Mouse (Mus musculus): ENCODE measurements around the gene Cryba1. TPM values are rescaled to one million over a fixed set of nuclear protein-coding genes. Genes with fewer than 3 reads are reported as not detected.

Cryba1 gene
- polyA plus RNA-seq, 1 experiment, result not detected

DNA sequence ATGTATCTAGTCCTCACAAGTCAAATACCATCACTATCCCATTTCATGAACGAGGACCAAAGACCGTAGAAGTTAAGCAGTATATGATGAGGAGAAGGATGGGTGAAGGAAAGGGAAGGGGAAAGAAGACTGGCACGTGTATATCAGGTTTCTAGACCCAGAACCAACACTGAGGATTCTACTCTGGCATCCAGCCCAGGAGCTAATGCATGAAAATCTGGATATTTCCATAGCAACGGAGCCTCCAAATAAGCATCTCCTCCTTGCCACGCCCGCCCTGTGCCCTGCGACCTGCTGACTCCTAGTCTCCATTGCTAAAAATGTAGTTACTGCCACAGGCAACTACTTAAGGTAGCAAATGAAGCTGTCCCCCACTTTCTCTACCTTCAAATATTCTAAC, 317 bp downstream of the Cryba1 start:
- TF ChIP-seq MYOG (IDR thresholded peaks at IDR 0.05; ENCODE audit: control insufficient read depth in 1 of 3, insufficient read depth in 1 of 3, insufficient read length in 2 of 3, low read depth in 2 of 3), result no peak
- no peak for TF ChIP-seq SRF (IDR thresholded peaks at IDR 0.05; ENCODE audit: control insufficient read depth, insufficient read length, low read depth)
- TF ChIP-seq E2F4 (IDR thresholded peaks at IDR 0.05; ENCODE audit: insufficient read depth), result no peak
- no peak for TF ChIP-seq REST (IDR thresholded peaks at IDR 0.05; ENCODE audit: insufficient read depth, insufficient read length)
- no peak for TF ChIP-seq MAX (IDR thresholded peaks at IDR 0.05; ENCODE audit: low read depth)
- no peak for TF ChIP-seq USF1 (IDR thresholded peaks at IDR 0.05; ENCODE audit: low read depth)
- no peak for TF ChIP-seq TCF3 (IDR thresholded peaks at IDR 0.05; ENCODE audit: insufficient read length, low read depth)
- no peak for TF ChIP-seq POLR2A (IDR thresholded peaks at IDR 0.05; ENCODE audit: insufficient read length, low read depth)
- no peak for TF ChIP-seq MYOD1 (IDR thresholded peaks at IDR 0.05; ENCODE audit: control insufficient read depth in 1 of 3, insufficient read length in 2 of 3, low read depth in 2 of 3)
- TF ChIP-seq TCF12 (IDR thresholded peaks at IDR 0.05; ENCODE audit: insufficient read depth, poor library complexity, severe bottlenecking), result no peak
- no peak for TF ChIP-seq POLR2AphosphoS2 (IDR thresholded peaks at IDR 0.05; ENCODE audit: insufficient read length, low read depth)
- TF ChIP-seq CEBPB (IDR thresholded peaks at IDR 0.05; ENCODE audit: insufficient read depth, poor library complexity, severe bottlenecking), result no peak
- H3K4me3 ChIP-seq, result no peak overlapping the region

DNA sequence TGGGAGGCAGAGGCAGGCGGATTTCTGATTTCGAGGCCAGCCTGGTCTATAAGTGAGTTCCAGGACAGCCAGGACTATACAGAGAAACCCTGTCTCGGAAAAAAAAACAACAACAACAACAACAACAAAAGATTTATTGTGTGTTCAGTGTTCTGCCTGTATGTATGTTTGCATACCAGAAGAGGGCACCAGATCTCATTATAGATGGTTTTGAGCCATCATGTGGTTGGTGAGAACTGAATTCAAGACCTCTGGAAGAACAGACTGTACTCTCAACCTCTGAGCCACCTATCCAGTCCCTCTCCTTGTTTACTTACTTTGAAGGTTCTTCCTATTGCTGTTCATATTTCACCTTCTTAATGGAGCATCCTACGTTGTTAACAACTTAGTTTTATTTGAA, 3.7 kb downstream of the Cryba1 start:
- Histone ChIP-seq H3K27me3 (ENCODE audit: control insufficient read depth, insufficient read depth, insufficient read length) (no peaks in the 10 kb centered on the region), H3K79me2 (ENCODE audit: control insufficient read depth, insufficient read depth) (no peaks in the 10 kb centered on the region), H3K4me3 (no peak overlapping the region), H3K4me2 (ENCODE audit: low read depth) (no peak overlapping the region), H3ac (ENCODE audit: control insufficient read depth, insufficient read length) (no peak overlapping the region), H3K36me3 (ENCODE audit: control insufficient read depth, insufficient read depth) (peaks cover 7% of the 10 kb centered on the region)
- TF ChIP-seq POLR2AphosphoS2 (IDR thresholded peaks at IDR 0.05; ENCODE audit: insufficient read length, low read depth) (no peak), TCF3 (IDR thresholded peaks at IDR 0.05; ENCODE audit: insufficient read length, low read depth) (no peak), USF1 (IDR thresholded peaks at IDR 0.05; ENCODE audit: low read depth) (no peak), E2F4 (IDR thresholded peaks at IDR 0.05; ENCODE audit: insufficient read depth) (no peak), MYOG (IDR thresholded peaks at IDR 0.05; ENCODE audit: control insufficient read depth in 1 of 3, insufficient read depth in 1 of 3, insufficient read length in 2 of 3, low read depth in 2 of 3) (no peak), REST (IDR thresholded peaks at IDR 0.05; ENCODE audit: insufficient read depth, insufficient read length) (no peak), TCF12 (IDR thresholded peaks at IDR 0.05; ENCODE audit: insufficient read depth, poor library complexity, severe bottlenecking) (no peak), POLR2A (IDR thresholded peaks at IDR 0.05; ENCODE audit: insufficient read length, low read depth) (no peak), SRF (IDR thresholded peaks at IDR 0.05; ENCODE audit: control insufficient read depth, insufficient read length, low read depth) (no peak)

More for the DNA sequence above, 317 bp downstream of the Cryba1 start:
- no peaks in the 10 kb centered on the region for H3K27me3 ChIP-seq (ENCODE audit: control insufficient read depth, insufficient read depth, insufficient read length)
- no peak overlapping the region for H3ac ChIP-seq (ENCODE audit: control insufficient read depth, insufficient read length)
- H3K4me2 ChIP-seq (ENCODE audit: low read depth), result no peak overlapping the region
- no peaks in the 10 kb centered on the region for H3K79me2 ChIP-seq (ENCODE audit: control insufficient read depth, insufficient read depth)
- no peaks in the 10 kb centered on the region for H3K36me3 ChIP-seq (ENCODE audit: control insufficient read depth, insufficient read depth)

GRCm38 (mm10) chr11:77719055-77719454, 6.0 kb downstream of the Cryba1 start:
- H3K4me2 ChIP-seq (ENCODE audit: low read depth), result no peak overlapping the region
- no peaks in the 10 kb centered on the region for H3K27me3 ChIP-seq (ENCODE audit: control insufficient read depth, insufficient read depth, insufficient read length)
- H3ac ChIP-seq (ENCODE audit: control insufficient read depth, insufficient read length), result no peak overlapping the region
- TF ChIP-seq SRF (IDR thresholded peaks at IDR 0.05; ENCODE audit: control insufficient read depth, insufficient read length, low read depth) (no peak), MAX (IDR thresholded peaks at IDR 0.05; ENCODE audit: low read depth) (no peak), USF1 (IDR thresholded peaks at IDR 0.05; ENCODE audit: low read depth) (no peak), REST (IDR thresholded peaks at IDR 0.05; ENCODE audit: insufficient read depth, insufficient read length) (no peak), TCF12 (IDR thresholded peaks at IDR 0.05; ENCODE audit: insufficient read depth, poor library complexity, severe bottlenecking) (no peak), MYOG (IDR thresholded peaks at IDR 0.05; ENCODE audit: control insufficient read depth in 1 of 3, insufficient read depth in 1 of 3, insufficient read length in 2 of 3, low read depth in 2 of 3) (no peak), CEBPB (IDR thresholded peaks at IDR 0.05; ENCODE audit: insufficient read depth, poor library complexity, severe bottlenecking) (no peak), POLR2AphosphoS2 (IDR thresholded peaks at IDR 0.05; ENCODE audit: insufficient read length, low read depth) (no peak)
- no peak overlapping the region for H3K4me3 ChIP-seq
- peaks cover 23% of the 10 kb centered on the region for H3K36me3 ChIP-seq (ENCODE audit: control insufficient read depth, insufficient read depth)
- peaks cover 17% of the 10 kb centered on the region for H3K79me2 ChIP-seq (ENCODE audit: control insufficient read depth, insufficient read depth)

DNA sequence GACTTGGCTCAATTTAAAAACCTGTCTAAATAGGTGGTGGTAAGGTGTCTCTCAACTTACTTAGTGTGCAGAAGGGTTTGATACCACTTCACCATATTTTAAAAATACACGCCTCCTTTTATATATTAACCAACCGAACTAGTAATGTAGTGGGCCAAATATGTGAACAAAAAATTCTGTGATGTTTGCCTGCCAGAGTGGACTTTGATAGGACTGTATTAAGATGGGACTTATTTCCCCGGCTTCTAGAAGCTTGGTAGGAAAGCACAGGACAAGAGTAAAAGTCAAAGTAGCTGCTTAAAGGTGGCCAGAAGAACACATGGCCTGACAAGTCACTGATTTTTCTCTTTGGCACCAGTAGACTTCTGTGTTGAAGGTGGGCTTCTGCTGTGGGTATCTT, 11.3 kb downstream of the Cryba1 start:
- Histone ChIP-seq H3K4me2 (ENCODE audit: low read depth) (no peak overlapping the region), H3K4me3 (no peak overlapping the region), H3K36me3 (ENCODE audit: control insufficient read depth, insufficient read depth) (peaks cover 54% of the 10 kb centered on the region), H3K79me2 (ENCODE audit: control insufficient read depth, insufficient read depth) (peaks cover 60% of the 10 kb centered on the region), H3K27me3 (ENCODE audit: control insufficient read depth, insufficient read depth, insufficient read length) (no peaks in the 10 kb centered on the region), H3ac (ENCODE audit: control insufficient read depth, insufficient read length) (no peak overlapping the region)
- no peak for TF ChIP-seq SRF (IDR thresholded peaks at IDR 0.05; ENCODE audit: control insufficient read depth, insufficient read length, low read depth)
- no peak for TF ChIP-seq POLR2AphosphoS2 (IDR thresholded peaks at IDR 0.05; ENCODE audit: insufficient read length, low read depth)
- TF ChIP-seq TCF3 (IDR thresholded peaks at IDR 0.05; ENCODE audit: insufficient read length, low read depth), result no peak
- TF ChIP-seq MYOG (IDR thresholded peaks at IDR 0.05; ENCODE audit: control insufficient read depth in 1 of 3, insufficient read depth in 1 of 3, insufficient read length in 2 of 3, low read depth in 2 of 3), result no peak
- TF ChIP-seq E2F4 (IDR thresholded peaks at IDR 0.05; ENCODE audit: insufficient read depth), result no peak
- TF ChIP-seq CEBPB (IDR thresholded peaks at IDR 0.05; ENCODE audit: insufficient read depth, poor library complexity, severe bottlenecking), result no peak
- TF ChIP-seq TCF12 (IDR thresholded peaks at IDR 0.05; ENCODE audit: insufficient read depth, poor library complexity, severe bottlenecking), result no peak
- no peak for TF ChIP-seq MAX (IDR thresholded peaks at IDR 0.05; ENCODE audit: low read depth)
- no peak for TF ChIP-seq REST (IDR thresholded peaks at IDR 0.05; ENCODE audit: insufficient read depth, insufficient read length)
- no peak for TF ChIP-seq USF1 (IDR thresholded peaks at IDR 0.05; ENCODE audit: low read depth)
- no peak for TF ChIP-seq POLR2A (IDR thresholded peaks at IDR 0.05; ENCODE audit: insufficient read length, low read depth)
- TF ChIP-seq MYOD1 (IDR thresholded peaks at IDR 0.05; ENCODE audit: control insufficient read depth in 1 of 3, insufficient read length in 2 of 3, low read depth in 2 of 3), result no peak

DNA sequence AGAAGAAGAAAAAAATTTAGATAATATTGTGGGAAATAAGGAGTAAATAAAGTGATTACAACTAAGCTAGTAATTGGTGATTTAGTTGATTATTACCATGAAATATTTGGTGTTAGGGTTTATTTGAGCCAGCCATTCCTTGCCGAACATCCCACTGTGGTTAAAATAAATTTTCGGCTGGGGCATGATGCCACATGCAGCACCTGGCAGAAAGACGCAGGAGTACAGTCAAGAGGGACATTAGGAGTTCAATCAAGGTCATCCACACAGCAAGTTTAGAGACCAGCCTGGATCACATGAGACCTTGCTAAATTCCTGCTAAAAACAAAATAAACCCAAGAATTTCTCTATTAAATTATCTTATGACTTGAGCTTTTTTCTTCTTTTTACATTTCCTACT, 16.0 kb downstream of the Cryba1 start:
- peaks cover 89% of the 10 kb centered on the region for H3K79me2 ChIP-seq (ENCODE audit: control insufficient read depth, insufficient read depth)
- TF ChIP-seq CEBPB (IDR thresholded peaks at IDR 0.05; ENCODE audit: insufficient read depth, poor library complexity, severe bottlenecking) (no peak), MYOD1 (IDR thresholded peaks at IDR 0.05; ENCODE audit: control insufficient read depth in 1 of 3, insufficient read length in 2 of 3, low read depth in 2 of 3) (no peak)
- H3K27me3 ChIP-seq (ENCODE audit: control insufficient read depth, insufficient read depth, insufficient read length), result no peaks in the 10 kb centered on the region
- no peak overlapping the region for H3ac ChIP-seq (ENCODE audit: control insufficient read depth, insufficient read length)
- H3K4me3 ChIP-seq, result no peak overlapping the region
- H3K36me3 ChIP-seq (ENCODE audit: control insufficient read depth, insufficient read depth), result peaks cover 55% of the 10 kb centered on the region
- no peak overlapping the region for H3K4me2 ChIP-seq (ENCODE audit: low read depth)
